Comparison of ENCODE assay signal across 10 mouse cellular contexts in the genomic region with DNA sequence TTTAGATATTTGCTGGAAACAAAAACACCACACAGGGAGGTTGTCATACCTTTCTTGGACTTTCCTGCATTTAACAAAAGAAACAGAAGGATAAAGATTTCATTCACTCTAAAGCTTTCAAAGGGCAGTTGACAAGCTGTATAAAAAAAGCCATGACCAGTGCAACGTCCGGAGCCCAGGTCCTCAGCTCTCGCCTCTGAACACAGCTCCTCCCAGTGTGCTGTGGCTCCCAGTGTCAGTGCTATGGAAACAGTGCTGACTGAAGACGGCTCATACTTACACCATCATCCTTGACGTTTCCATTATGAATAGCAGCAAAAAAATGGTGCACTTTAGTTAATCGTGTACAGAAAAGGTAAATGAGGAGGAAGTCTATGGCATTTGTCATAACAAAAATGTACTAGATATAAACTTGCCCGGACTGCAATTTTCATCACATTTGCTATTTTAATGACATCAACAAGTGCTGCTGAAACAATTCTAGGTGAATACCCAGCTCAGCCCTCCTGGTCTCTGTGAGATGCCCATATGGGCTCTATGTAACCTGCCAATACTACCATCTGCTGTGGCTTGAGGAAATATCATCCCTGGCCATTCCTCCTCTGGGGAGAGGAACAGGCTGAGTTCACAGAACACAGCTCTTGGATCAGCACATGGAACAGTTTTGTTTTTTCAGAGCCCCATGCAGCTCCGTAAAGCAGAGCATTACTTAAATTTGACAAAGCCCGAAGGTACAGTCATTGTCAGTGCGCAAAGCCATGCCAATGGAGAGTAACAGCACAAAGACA. TPM values are rescaled to one million over a fixed set of nuclear protein-coding genes. Genes with fewer than 3 reads are reported as not detected.
DNase-seq lines count a peak whose midpoint lies in the region; ATAC-seq lines count a peak whose summit lies in the region.
"Had no signal": no experiment of that assay in that cellular context is flagged by ENCODE, and none has a peak within 500 bp of the region (broad histone marks: within the 10 kb centered on the region; RNA-seq: fewer than 3 reads in every experiment).

No protein-coding gene starts in this region.

- ATAC-seq in heart, embryonic 16.5 days (replicated peaks; ENCODE audit: extremely low read depth, insufficient read depth, low FRiP score), result no peak; the same call in 1 of the 2 replicates
- ATAC-seq in midbrain, embryonic 12.5 days (ENCODE audit: low FRiP score, low read depth), result 0 out of 2 replicates have a peak, but pooled peaks have one; percentile 60
- peak; percentile 82 for ATAC-seq in midbrain, embryonic 16.5 days
- no peak for ATAC-seq in liver, embryonic 11.5 days (replicated peaks; ENCODE audit: low FRiP score)

- intact Hi-C loops in heart, postnatal 14 days (cut with DNase I), result no loop called here

- H3K4me1 ChIP-seq in heart, embryonic 16.5 days (ENCODE audit: control insufficient read depth, insufficient read depth, low read length), result peaks cover 3% of the 10 kb centered on the region
- H3K4me1 ChIP-seq in midbrain, embryonic 12.5 days, result 0 out of 2 replicates have a peak, but pooled peaks cover 3% of the 10 kb centered on the region
- H3K4me1 ChIP-seq in midbrain, embryonic 10.5 days, result no peaks in the 10 kb centered on the region
- H3K4me1 ChIP-seq in midbrain, embryonic 16.5 days (ENCODE audit: control insufficient read depth, insufficient read depth, low read length), result no peaks in the 10 kb centered on the region; the same call in 1 of the 2 replicates
- no peaks in the 10 kb centered on the region for H3K4me1 ChIP-seq in liver, embryonic 11.5 days (replicated peaks; ENCODE audit: control insufficient read depth, insufficient read depth, low read length)

- peaks cover 34% of the 10 kb centered on the region for H3K36me3 ChIP-seq in heart, embryonic 16.5 days (ENCODE audit: control insufficient read depth, insufficient read depth)
- H3K36me3 ChIP-seq in midbrain, embryonic 12.5 days, result peaks cover 21% of the 10 kb centered on the region
- H3K36me3 ChIP-seq in midbrain, embryonic 10.5 days, result peaks cover 61% of the 10 kb centered on the region
- no peaks in the 10 kb centered on the region for H3K36me3 ChIP-seq in midbrain, embryonic 16.5 days (ENCODE audit: control insufficient read depth, insufficient read depth, low read length)
- peaks cover 3% of the 10 kb centered on the region; the same call in 1 of the 2 replicates for H3K36me3 ChIP-seq in liver, embryonic 11.5 days (ENCODE audit: control insufficient read depth, insufficient read depth, low read length)
- H3K36me3 ChIP-seq: hindbrain, embryonic 15.5 days had no signal

- H3K4me3 ChIP-seq in heart, embryonic 16.5 days (ENCODE audit: low read length), result no peak overlapping the region
- H3K4me3 ChIP-seq in midbrain, embryonic 12.5 days, result no peak overlapping the region
- H3K4me3 ChIP-seq in midbrain, embryonic 10.5 days, result no peak overlapping the region
- H3K4me3 ChIP-seq in midbrain, embryonic 16.5 days (ENCODE audit: low read depth, low read length), result no peak overlapping the region
- no peak overlapping the region for H3K4me3 ChIP-seq in liver, embryonic 11.5 days (ENCODE audit: low read depth, low read length)
- H3K4me3 ChIP-seq: hindbrain, embryonic 15.5 days had no signal

- DNase-seq in heart, postnatal 14 days, result no peak
- DNase-seq in midbrain, embryonic 10.5 days (ENCODE audit: low spot score), result no peak
- DNase-seq in cerebellum, postnatal 25 days, result peak; percentile 81 to 82
- DNase-seq in liver, embryonic 11.5 days (ENCODE audit: low spot score), result no peak
- no peak for DNase-seq in ovary, adult 18-20 months (ENCODE audit: low spot score)
- DNase-seq: embryo, embryonic 11 days had no signal

- 64% methylated on average over 10 of the region's 10 CpGs for WGBS in heart, embryonic 16.5 days
- 71% methylated on average over 10 of the region's 10 CpGs for WGBS in midbrain, embryonic 12.5 days
- 83% methylated on average over 10 of the region's 10 CpGs for WGBS in midbrain, embryonic 10.5 days
- WGBS in midbrain, embryonic 16.5 days, result 58% methylated on average over 10 of the region's 10 CpGs
- WGBS in liver, embryonic 11.5 days, result 81% methylated on average over 10 of the region's 10 CpGs

- no peak overlapping the region for H3K4me2 ChIP-seq in heart, embryonic 16.5 days (ENCODE audit: low read depth, low read length)
- H3K4me2 ChIP-seq in midbrain, embryonic 12.5 days (replicated peaks), result no peak overlapping the region
- no peak overlapping the region for H3K4me2 ChIP-seq in midbrain, embryonic 16.5 days (ENCODE audit: low read length)
- H3K4me2 ChIP-seq in liver, embryonic 11.5 days, result no peak overlapping the region
- H3K4me2 ChIP-seq: hindbrain, embryonic 15.5 days had no signal

- no peaks in the 10 kb centered on the region for H3K27me3 ChIP-seq in heart, embryonic 16.5 days (ENCODE audit: control insufficient read depth, insufficient read depth, low read length)
- H3K27me3 ChIP-seq in midbrain, embryonic 12.5 days, result no peaks in the 10 kb centered on the region
- no peaks in the 10 kb centered on the region for H3K27me3 ChIP-seq in midbrain, embryonic 10.5 days (ENCODE audit: low read depth, poor library complexity, severe bottlenecking)
- H3K27me3 ChIP-seq in midbrain, embryonic 16.5 days (ENCODE audit: control insufficient read depth, insufficient read depth, low read depth, low read length), result no peaks in the 10 kb centered on the region
- H3K27me3 ChIP-seq in liver, embryonic 11.5 days (replicated peaks; ENCODE audit: control insufficient read depth, insufficient read depth, low read length), result no peaks in the 10 kb centered on the region
- H3K27me3 ChIP-seq: hindbrain, embryonic 15.5 days had no signal

- no peak overlapping the region for H3K9ac ChIP-seq in heart, embryonic 16.5 days (ENCODE audit: low read length)
- no peak overlapping the region for H3K9ac ChIP-seq in midbrain, embryonic 12.5 days (replicated peaks)
- no peak overlapping the region for H3K9ac ChIP-seq in midbrain, embryonic 16.5 days (ENCODE audit: low read depth, low read length)
- H3K9ac ChIP-seq in liver, embryonic 11.5 days (ENCODE audit: low read depth, low read length), result no peak overlapping the region
- H3K9ac ChIP-seq: hindbrain, embryonic 15.5 days had no signal

- 0 out of 2 replicates have a peak overlapping the region, but pooled peaks have one; percentile 24 for H3K27ac ChIP-seq in heart, embryonic 16.5 days (ENCODE audit: low read length)
- H3K27ac ChIP-seq in midbrain, embryonic 12.5 days (replicated peaks), result no peak overlapping the region
- no peak overlapping the region for H3K27ac ChIP-seq in midbrain, embryonic 10.5 days (replicated peaks)
- no peak overlapping the region for H3K27ac ChIP-seq in midbrain, embryonic 16.5 days (ENCODE audit: low read length)
- no peak overlapping the region for H3K27ac ChIP-seq in liver, embryonic 11.5 days (ENCODE audit: low read depth, low read length)
- H3K27ac ChIP-seq: hindbrain, embryonic 15.5 days had no signal

- H3K9me3 ChIP-seq in heart, embryonic 16.5 days (replicated peaks; ENCODE audit: control insufficient read depth, low read length), result no peaks in the 10 kb centered on the region
- no peaks in the 10 kb centered on the region for H3K9me3 ChIP-seq in midbrain, embryonic 12.5 days
- H3K9me3 ChIP-seq in midbrain, embryonic 10.5 days (replicated peaks), result no peaks in the 10 kb centered on the region
- no peaks in the 10 kb centered on the region for H3K9me3 ChIP-seq in midbrain, embryonic 16.5 days (replicated peaks; ENCODE audit: control insufficient read depth, low read length, poor library complexity, severe bottlenecking)
- H3K9me3 ChIP-seq in liver, embryonic 11.5 days (ENCODE audit: control insufficient read depth, low read length), result no peaks in the 10 kb centered on the region
- H3K9me3 ChIP-seq: hindbrain, embryonic 15.5 days had no signal

RNA-seq across cellular contexts. Expression of a gene that starts 25.3 kb away (rescaled TPM):
- 25.9 and 29.7 TPM in 2 replicates for polyA plus RNA-seq in heart, embryonic 16.5 days (2015; fragmentation: Nextera tagmentation; extraction: Ambion mirVana)
- total RNA-seq in heart, postnatal 14 days (2021), result 10 to 100 TPM; 17.3 to 18.9 TPM
- 48.9 and 49.5 TPM in 2 replicates for polyA plus RNA-seq in midbrain, embryonic 12.5 days (2016; fragmentation: Nextera tagmentation; extraction: Ambion mirVana)
- 46.9 and 50.1 TPM in 2 replicates for polyA plus RNA-seq in midbrain, embryonic 10.5 days (2016; fragmentation: Nextera tagmentation; extraction: Ambion mirVana)
- polyA plus RNA-seq in midbrain, embryonic 16.5 days (2015; fragmentation: Nextera tagmentation; extraction: Ambion mirVana), result 42.3 and 42.6 TPM in 2 replicates
- 28.3 and 30.7 TPM in 2 replicates for polyA plus RNA-seq in liver, embryonic 11.5 days (2014; fragmentation: Nextera tagmentation; extraction: Ambion mirVana)

RNA-seq across cellular contexts. Expression of a gene that starts 43.6 kb away (rescaled TPM):
- 2.2 and 2.4 TPM in 2 replicates for polyA plus RNA-seq in heart, embryonic 16.5 days (2015; fragmentation: Nextera tagmentation; extraction: Ambion mirVana)
- under 1 TPM; 0.38 to 0.54 TPM for total RNA-seq in heart, postnatal 14 days (2021)
- polyA plus RNA-seq in midbrain, embryonic 12.5 days (2016; fragmentation: Nextera tagmentation; extraction: Ambion mirVana), result 383 and 400 TPM in 2 replicates
- 145 and 248 TPM in 2 replicates for polyA plus RNA-seq in midbrain, embryonic 10.5 days (2016; fragmentation: Nextera tagmentation; extraction: Ambion mirVana)
- 337 and 369 TPM in 2 replicates for polyA plus RNA-seq in midbrain, embryonic 16.5 days (2015; fragmentation: Nextera tagmentation; extraction: Ambion mirVana)
- polyA plus RNA-seq in liver, embryonic 11.5 days (2014; fragmentation: Nextera tagmentation; extraction: Ambion mirVana), result 4.1 and 5.4 TPM in 2 replicates

Comparison
In these comparisons a context has a peak if more than half of its experiments do, and no peak if none do; other contexts are left out.
1. ATAC-seq: peak in midbrain, embryonic 12.5 days (single experiment) and midbrain, embryonic 16.5 days (single experiment); none in heart, embryonic 16.5 days (single experiment) and liver, embryonic 11.5 days (single experiment).
2. DNase-seq: peak in cerebellum, postnatal 25 days (2 of 2); none in heart, postnatal 14 days (0 of 2), midbrain, embryonic 10.5 days (single experiment), liver, embryonic 11.5 days (single experiment) and ovary, adult 18-20 months (single experiment).
3. RNA of a gene that starts 43.6 kb away (polyA plus RNA-seq): 383 to 400 TPM in midbrain, embryonic 12.5 days, 337 to 369 TPM in midbrain, embryonic 16.5 days and 145 to 248 TPM in midbrain, embryonic 10.5 days; 4.1 to 5.4 TPM in liver, embryonic 11.5 days and 2.2 to 2.4 TPM in heart, embryonic 16.5 days; every median in the first group is over 10 times any median in the second.